Mouse (Mus musculus): Measurements from ENCODE around the gene Ccr9.
A peak's percentile ranks its signal among the peaks of the same experiment; 100 is the strongest.
"Not testable (repeated sequence)": the region's sequence is repeated elsewhere in the genome, so short reads cannot be mapped to it uniquely, and the experiment has no call there.

Gene Ccr9

DNA sequence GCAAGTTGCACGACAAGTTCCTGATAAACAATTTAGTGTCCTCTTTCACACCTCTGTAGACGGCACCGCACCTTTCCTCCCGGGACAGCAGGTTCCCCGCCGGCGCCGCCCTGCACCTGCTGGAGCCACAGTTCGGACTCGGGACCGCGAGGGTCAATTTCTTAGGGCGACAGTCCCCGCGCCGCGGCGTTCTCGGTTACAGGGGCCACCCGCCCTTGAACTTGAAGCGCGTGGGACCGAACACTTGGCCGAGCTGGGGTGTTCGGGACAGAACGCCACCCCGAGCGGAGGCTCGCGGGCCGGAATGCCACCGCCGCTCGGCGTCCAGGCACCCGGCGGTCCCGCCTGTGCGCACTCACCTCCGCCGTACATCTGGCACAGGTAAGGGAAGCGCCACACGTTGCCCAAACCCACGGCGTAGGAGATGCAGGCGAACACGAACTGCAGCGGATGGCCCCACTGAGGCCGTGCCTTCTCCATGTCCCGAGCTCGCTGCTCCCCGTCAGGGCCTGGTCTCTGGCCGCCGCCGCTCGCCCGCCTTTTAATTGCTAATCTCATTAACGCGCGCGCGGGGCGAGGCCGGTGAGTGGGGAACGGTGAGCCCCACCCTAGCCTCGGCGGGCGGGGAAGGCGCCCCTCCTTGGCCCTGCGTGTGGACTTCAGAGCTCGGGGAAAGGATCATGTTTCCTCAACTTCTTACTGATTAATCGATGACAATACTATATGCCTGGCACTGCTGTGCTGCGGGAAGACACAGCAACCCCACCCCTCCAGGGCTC lies at the start of gene Ccr9, which contains the start of gene Slc6a20a:
Gene Ccr9 (plus strand): TSS at position 113 of the 779 bp plus-strand sequence.
Gene Slc6a20a (minus strand): TSS at position 559 of the 779 bp plus-strand sequence.
- peak; percentile 7 for DNase-seq (ENCODE audit: low spot score)

DNA sequence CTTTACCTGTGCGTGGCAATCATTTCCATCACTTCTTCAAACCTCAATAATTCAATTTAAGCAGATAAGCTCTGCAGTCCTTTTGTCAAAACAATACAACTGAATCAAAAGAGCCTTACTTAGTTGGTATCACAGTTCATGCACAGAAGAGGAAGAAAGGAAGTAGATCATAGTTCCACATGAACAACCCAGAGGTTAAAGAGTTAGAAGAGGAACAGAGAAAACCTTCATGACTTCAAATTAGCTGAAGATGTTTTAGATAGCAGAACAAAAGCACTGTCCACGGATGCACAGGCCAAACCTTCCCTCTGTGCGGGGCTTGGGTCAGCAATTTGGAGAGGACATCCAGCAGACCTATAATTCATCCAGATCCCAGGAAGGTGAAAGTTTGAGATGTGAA lies 46.6 kb upstream of the Ccr9 start:
- DNase-seq (ENCODE audit: low spot score) = no peak

DNA sequence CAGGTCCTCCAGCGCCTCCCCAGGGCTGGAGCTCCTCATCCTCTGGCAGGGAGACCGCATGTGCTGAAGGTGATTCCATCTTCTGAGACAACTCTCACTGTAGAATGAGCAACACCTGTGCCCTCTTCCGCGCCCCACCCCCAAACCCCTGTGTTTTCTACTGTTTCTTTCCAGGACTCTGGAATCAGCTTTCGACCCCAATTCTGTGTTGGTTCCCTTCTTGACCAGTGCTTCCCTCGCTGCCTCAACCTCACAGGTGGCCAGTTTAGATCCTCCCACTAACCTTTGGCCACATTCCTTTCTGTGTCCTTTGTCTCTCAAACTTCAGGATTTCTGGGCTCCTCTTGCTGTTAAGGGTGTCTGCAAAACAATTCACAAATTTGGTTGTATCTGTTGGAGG lies 46.0 kb upstream of the Ccr9 start, which contains the start of gene Slc6a20b:
Gene Slc6a20b (minus strand): TSS at position 285 of the 400 bp plus-strand sequence.
- no peak for DNase-seq (ENCODE audit: low spot score)

DNA sequence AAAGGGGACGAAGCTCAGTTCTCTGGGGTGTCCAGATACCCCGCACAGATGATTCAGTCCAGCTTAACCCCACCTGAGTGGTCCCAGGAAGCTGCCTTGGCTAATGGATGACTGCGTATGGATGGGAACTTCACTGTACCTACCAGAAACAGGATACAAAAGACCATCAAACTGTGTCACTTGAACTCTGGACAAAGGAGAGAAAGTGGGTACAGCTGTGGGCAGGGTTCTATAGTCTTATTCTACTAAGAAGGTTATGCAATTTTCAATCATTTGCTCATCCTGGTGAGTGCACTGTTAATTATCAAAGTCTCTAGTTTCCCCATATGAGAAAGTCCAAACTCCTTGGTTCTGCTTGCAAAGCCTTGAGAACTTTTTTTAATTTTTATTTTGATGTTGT lies 45.2 kb upstream of the Ccr9 start:
- no peak for DNase-seq (ENCODE audit: low spot score)

DNA sequence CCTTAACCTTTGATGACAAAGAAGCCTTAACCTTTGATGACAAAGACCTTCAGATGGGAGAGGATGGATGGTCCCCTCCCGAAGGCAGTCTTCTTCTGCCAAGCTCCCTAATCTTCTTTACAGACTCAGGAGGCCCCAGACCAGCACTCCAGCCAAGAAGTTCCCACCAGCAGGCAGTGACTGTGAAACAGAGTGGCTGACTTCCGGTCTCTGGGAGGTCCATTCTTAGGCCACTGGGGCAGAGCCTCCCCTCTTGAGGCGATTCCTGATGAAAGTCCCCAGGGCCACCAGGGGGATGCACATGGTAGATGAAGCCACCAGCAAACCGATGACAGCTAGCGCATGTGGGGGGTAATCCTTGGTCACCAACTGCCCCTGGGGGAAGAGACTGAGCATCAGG lies 41.5 kb upstream of the Ccr9 start:
- DNase-seq (ENCODE audit: low spot score) = no peak

GRCm38 (mm10) chr9:123638231-123638630 lies 40.0 kb upstream of the Ccr9 start:
- DNase-seq (ENCODE audit: low spot score) = no peak

DNA sequence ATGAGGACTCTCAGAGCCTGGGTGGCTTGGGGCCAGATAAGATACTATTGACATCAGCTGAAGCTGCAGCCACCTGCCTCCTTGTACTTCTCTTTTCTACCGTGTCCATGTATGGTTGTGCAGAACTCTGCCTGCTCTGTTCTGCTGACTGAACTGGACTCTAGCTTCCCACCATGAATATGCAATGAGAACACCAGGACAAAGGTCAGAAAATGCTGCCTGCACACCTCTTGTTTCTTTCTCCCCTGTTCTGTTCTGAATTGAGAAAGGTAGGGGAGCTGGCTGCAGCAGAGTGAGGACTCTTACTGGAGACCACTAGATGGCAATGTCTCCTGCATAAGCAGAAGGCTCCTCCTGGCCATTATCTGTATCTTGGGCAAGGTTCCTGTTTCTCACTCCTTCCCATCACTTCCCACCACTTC lies 39.6 kb upstream of the Ccr9 start:
- no peak for DNase-seq (ENCODE audit: low spot score)

GRCm38 (mm10) chr9:123640106-123640505 lies 38.1 kb upstream of the Ccr9 start:
- no peak for DNase-seq (ENCODE audit: low spot score)

DNA sequence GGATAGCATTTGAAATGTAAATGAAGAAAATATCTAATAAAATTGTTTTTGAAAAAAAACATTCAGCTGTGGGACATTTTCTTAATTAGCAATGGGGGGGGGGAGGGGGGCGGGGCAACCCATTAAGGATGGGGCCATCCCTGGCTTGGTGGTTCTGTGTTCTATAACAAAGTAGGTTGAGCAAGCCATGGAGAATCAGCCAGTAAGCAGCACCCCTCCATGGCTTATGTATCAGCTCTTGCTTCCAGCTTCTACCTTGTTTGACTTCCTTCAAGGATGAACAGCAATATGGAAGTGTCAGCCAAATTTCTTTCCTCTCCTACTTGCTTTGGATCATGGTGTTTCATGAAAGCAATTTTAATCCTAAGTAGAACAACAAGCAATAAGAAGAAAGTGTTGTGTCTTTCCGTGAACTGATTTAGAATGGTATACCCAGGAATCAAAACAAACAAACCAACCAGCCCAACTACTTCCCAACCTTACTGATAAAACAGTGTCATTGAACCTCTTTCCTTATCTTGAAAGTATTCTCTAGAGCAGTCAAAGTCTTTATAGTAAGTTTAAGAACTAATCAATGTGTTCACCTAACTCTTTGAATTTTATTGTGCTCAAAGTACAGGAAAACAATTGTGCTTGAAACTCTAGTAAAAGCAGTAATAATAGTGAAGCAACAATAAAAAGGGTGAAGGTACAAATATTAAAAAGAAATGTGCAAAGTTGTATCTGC lies 28.3 kb upstream of the Ccr9 start:
- DNase-seq (ENCODE audit: low spot score) = no peak

GRCm38 (mm10) chr9:123651369-123651768 lies 26.9 kb upstream of the Ccr9 start:
- DNase-seq (ENCODE audit: low spot score) = peak; percentile 6

DNA sequence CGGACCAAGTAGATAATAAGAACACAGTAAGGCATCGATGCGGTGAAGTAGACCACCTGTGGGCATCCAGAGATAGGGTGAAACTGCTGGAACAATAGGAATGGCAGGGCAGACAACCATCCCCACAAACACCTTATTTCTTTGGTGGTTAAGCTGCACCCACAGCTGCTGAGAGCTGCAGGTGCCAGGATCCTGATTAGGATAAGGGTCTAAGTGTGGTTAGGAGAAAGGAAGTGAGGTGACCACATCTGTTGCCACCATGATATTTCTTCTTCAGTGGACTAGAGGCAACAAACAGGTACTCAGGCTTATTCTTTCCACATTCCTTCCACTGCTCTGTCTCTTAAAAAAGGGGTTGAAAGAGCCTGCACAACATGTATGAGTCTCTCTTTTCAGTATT lies 20.8 kb upstream of the Ccr9 start:
- DNase-seq (ENCODE audit: low spot score) = no peak

DNA sequence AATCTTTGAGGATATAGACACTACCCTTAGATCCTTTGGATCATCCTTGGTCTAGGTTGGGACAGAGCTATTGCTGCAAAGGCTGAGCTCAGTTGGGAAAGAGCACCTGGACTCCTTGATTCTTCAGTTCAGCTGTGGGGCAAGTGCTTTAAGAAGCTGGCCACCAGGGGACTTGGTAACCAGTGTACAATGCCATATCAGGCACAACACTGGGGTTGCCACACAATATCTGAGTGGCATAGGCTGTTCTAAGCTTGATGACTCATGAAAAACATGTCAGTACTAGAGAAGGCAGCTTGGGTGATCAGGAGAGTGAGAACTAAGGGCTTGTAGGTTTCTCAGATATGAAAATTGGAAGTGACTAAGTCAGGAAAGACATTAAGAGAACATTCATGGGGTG lies 19.3 kb upstream of the Ccr9 start:
- peak; percentile 15 for DNase-seq (ENCODE audit: low spot score)

- not testable (repeated sequence) for DNase-seq (ENCODE audit: low spot score)
Measured at GRCm38 (mm10) chr9:123659986-123660676, 18.1 kb upstream of the Ccr9 start.

DNA sequence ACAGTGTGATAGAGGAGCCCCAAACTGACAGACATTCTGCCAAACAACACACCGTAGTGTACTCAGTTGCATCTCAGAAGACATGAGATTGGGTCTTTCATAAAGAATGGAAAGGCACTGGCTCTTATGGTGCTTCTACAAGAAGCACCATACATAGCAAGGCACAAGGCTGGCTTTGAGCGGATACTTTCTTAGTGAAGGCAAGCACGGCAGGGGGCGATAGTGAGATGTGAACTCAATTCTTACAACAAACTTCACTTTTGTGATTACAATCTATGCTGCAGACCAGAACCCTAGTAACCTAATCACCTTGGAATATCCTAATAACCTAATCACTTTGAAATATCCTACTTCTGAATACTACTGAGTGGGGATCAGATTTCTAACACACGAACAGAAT lies 12.6 kb upstream of the Ccr9 start:
- peak; percentile 17 for DNase-seq (ENCODE audit: low spot score)

- DNase-seq (ENCODE audit: low spot score) = no peak
Measured at GRCm38 (mm10) chr9:123679198-123679597, 959 bp downstream of the Ccr9 start.

DNA sequence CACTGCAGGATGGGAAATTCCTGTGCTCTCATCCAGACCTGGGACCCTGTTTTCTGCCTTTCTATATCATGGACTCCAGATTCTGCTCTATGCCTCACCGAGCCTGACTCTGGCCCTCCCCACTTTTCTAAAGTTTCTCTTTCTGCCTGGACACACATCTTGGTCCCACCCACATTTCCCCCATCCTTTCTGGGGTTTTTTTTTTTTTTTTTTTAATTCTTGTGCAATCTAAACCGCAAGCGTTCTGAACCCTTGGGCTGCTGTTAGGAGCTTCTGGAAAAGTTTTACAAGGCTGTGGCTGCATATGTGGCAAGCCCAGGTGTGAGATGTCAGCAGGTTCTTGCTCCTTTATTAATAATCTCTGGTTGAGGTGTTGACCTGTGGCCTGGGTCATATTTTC lies 5.5 kb downstream of the Ccr9 start:
- DNase-seq (ENCODE audit: low spot score) = no peak

DNA sequence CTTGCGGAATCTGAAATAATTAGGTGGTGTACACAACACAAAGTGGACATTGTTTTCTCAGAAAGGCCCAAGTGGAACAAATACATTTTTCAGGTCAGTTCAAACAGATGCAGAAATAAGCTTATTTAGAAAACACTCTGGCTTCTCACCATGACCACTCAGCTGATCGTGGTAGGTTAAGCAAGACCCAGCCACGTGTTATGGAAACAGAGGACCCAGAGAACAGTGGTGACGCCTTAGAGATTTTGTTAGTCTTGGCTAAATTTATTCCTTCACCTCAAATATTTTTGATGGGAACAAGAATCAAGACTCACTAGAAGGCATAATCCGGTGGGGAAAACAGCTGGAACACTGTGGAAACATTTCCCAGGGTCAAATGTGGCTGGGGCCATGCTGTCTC lies 8.0 kb downstream of the Ccr9 start:
- DNase-seq (ENCODE audit: low spot score) = no peak

DNA sequence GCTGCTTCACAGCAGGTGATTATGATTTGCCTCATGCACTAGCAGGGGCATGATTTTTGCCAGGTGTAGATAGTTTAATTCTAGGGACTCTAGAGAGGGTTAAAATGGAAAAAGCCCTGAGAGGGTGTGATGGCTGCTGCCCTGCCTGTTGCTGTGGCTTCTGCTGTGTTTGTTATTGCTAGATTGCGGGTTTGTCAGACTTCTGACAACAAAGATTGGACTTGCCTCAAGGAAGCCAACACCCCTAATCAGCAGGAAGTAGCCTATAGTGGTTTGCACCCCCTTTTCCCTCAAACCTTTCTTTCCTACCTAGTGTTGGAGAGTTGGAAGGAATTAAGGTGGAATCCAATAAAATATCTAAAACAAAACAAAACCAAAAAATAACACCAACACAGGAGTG lies 10.0 kb downstream of the Ccr9 start:
- no peak for DNase-seq (ENCODE audit: low spot score)

GRCm38 (mm10) chr9:123695634-123696302 lies 17.5 kb downstream of the Ccr9 start:
- DNase-seq (ENCODE audit: low spot score) = no peak

- DNase-seq (ENCODE audit: low spot score) = no peak
Measured at GRCm38 (mm10) chr9:123701822-123702221, 23.6 kb downstream of the Ccr9 start.

DNA sequence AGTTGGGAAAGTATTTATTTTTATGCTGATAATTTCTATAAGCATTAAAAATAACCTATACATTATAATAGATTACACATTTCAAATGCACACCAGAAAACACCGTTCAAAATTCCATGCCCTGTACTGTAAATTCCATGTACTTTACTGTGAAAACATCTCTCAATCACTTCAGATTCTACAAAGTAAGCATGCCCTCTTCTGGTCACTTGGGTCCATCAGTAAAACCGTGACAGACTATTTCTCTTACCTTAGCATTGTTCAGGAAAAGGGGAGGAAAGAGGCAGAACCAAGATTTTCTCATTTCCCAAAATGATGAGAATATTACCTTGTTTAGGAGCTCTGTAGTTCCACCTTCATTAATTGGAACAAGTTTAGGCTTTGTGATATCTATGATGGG lies 31.0 kb downstream of the Ccr9 start:
- DNase-seq (ENCODE audit: low spot score) = no peak

GRCm38 (mm10) chr9:123713111-123713510 lies 34.9 kb downstream of the Ccr9 start:
- DNase-seq (ENCODE audit: low spot score) = no peak

Data from urinary bladder, postnatal 25 days (tissue).